Mouse (Mus musculus) liver, adult 2 months (tissue): ENCODE measurements around the gene Ppm1l. TPM values are rescaled to one million over a fixed set of nuclear protein-coding genes. Genes with fewer than 3 reads are reported as not detected.
A peak's percentile ranks its signal among the peaks of the same experiment; 100 is the strongest.

Experiments
- DNase-seq: peaks from one replicate; pipeline ENCODE4 v3.0.0-alpha.2; 2011; ENCODE audit warnings: low read depth, low spot score; ENCODE audit errors: extremely low read depth
- H3K27ac ChIP-seq: fragments of 200-500 bp; replicated peaks from 2 replicates; pipeline ENCODE4 v1.5.1; 2012; ENCODE audit warnings: low read depth, mild to moderate bottlenecking, control low read depth, inconsistent platforms, low read length; ENCODE audit not compliant: insufficient read depth
- H3K27me3 ChIP-seq: fragments of 200-500 bp; 2 replicates; pipeline ENCODE4 v1.6.1; 2012; ENCODE audit warnings: mild to moderate bottlenecking, moderate library complexity, low read length, inconsistent platforms; ENCODE audit not compliant: control insufficient read depth, insufficient read depth
- H3K36me3 ChIP-seq: fragments of 200-500 bp; 2 replicates; pipeline ENCODE4 v1.6.1; 2012; ENCODE audit warnings: low read length, inconsistent platforms; ENCODE audit not compliant: control insufficient read depth, insufficient read depth
- H3K4me1 ChIP-seq: fragments of 200-500 bp; 2 replicates; pipeline ENCODE4 v1.6.1; 2011; ENCODE audit warnings: low read length; ENCODE audit not compliant: control insufficient read depth, insufficient read depth
- H3K4me3 ChIP-seq: fragments of 200-500 bp; 2 replicates; pipeline ENCODE4 v1.5.1; 2011; ENCODE audit warnings: low read depth, mild to moderate bottlenecking, control low read depth, low read length, moderate library complexity; ENCODE audit not compliant: insufficient read depth
- H3K79me2 ChIP-seq: fragments of 200-500 bp; 2 replicates; pipeline ENCODE4 v1.6.1; 2012; ENCODE audit warnings: inconsistent platforms, mild to moderate bottlenecking, low read length, moderate library complexity; ENCODE audit not compliant: control insufficient read depth, insufficient read depth
- H3K9ac ChIP-seq: fragments of 200-500 bp; 2 replicates; pipeline ENCODE4 v1.6.1; 2012; ENCODE audit warnings: low read depth, mild to moderate bottlenecking, control low read depth, inconsistent platforms, low read length
- CTCF ChIP-seq: fragments of 200-500 bp; IDR thresholded peaks from 2 replicates; pipeline ENCODE4 v1.5.1; 2011; ENCODE audit warnings: low read depth, low read length, control low read depth
- POLR2A ChIP-seq: fragments of 200-500 bp; IDR thresholded peaks from 2 replicates; pipeline ENCODE4 v1.6.1; 2011; ENCODE audit warnings: low read length, control low read depth; ENCODE audit not compliant: insufficient read depth; ENCODE audit errors: extremely low read depth
- WGBS: fragments of 180-500 bp; shearing (Covaris S2); methylation state at CpG from one replicate; pipeline ENCODE4 v1.1.7; 2018; 5-methylcytosine and 5-hydroxymethylcytosine counted together
- polyA plus RNA-seq: library from polyadenylated mRNA; depleted of rRNA; stranded (reverse); fragments of >200 nt; gene quantifications from 2 replicates; pipeline ENCODE4 v1.2.3, GENCODE M21; 2012
- total RNA-seq: library from RNA; depleted of rRNA; stranded (reverse); fragments of >200 nt; gene quantifications from 2 replicates; pipeline ENCODE4 v1.2.3, GENCODE M21; 2014

The Ppm1l gene
- total and polyA plus RNA-seq, 2 experiments: 1.9 to 3.3 TPM

DNA sequence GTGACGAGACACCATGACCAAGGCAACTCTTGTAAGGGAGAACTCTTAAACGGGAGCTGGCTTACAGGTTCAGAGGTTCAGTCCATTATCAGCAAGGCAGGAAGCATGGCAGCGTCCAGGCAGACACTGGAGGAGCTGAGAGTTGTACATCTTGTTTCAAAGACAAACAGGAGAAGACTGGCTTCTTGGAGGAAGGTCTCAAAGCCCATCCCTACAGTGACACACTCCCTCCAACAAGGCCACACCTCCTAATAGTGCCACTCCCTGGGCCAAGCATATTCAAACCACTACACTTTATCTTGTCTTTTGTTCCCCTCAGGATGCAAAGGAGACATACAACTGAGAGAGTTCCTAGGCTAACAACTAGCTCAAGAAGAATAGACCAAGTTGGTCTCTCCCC is 279.5 kb downstream of the Ppm1l start:
- WGBS: 83% methylated on average over 3 of the region's 3 CpGs
- H3K79me2 ChIP-seq: no peaks in the 10 kb centered on the region
- H3K4me1 ChIP-seq: no peaks in the 10 kb centered on the region
- H3K4me3 ChIP-seq: no peak overlapping the region
- no peak overlapping the region for H3K9ac ChIP-seq
- no peak for TF ChIP-seq POLR2A
- TF ChIP-seq CTCF: no peak
- H3K27ac ChIP-seq: no peak overlapping the region
- no peak for DNase-seq
- no peaks in the 10 kb centered on the region for H3K36me3 ChIP-seq
- peaks cover 3% of the 10 kb centered on the region; the same call in 1 of the 2 replicates for H3K27me3 ChIP-seq

DNA sequence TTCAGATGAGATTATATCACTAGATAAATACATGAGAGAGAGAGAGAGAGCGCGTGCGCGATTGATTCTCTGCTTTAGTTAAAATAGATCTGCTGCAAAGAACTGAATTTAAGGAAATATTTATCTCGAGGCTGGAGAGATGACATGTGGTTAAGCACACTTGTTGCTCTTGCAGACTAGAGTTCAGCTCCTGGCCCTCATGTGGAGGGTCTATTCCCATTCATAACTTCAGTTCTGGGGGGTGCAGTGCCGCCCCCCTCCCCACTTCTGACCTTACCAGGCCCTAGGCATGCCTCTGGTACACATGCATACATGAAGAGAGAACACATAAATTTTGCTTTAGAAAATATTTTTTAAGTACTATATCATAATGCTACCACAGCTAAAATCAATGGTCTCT is 280.6 kb downstream of the Ppm1l start:
- Histone ChIP-seq H3K79me2 (no peaks in the 10 kb centered on the region), H3K9ac (no peak overlapping the region), H3K4me3 (no peak overlapping the region), H3K4me1 (no peaks in the 10 kb centered on the region), H3K36me3 (no peaks in the 10 kb centered on the region), H3K27me3 (peaks cover 3% of the 10 kb centered on the region; the same call in 1 of the 2 replicates), H3K27ac (no peak overlapping the region)
- TF ChIP-seq POLR2A (no peak), CTCF (no peak)
- WGBS: 94% methylated on average over 6 of the region's 6 CpGs
- no peak for DNase-seq

DNA sequence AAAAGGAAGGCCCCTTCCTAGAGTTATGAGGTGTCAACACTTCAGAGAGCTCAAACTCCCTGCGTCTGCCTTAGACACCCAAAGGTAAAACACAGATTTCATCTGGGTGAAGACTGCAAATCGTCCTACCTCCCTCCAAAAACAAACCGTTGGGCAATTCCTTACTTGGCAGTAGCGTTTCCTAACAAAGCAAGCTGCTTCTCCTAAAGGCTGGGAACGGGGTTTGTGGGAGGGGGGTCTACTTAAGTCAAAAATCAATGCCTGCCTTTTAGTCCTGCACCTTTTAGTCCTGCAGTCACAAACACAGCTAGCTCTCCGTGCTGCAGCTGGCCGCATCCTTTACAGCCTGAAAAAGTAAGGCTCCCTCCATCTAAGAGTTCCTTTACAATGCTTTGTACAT is 281.2 kb downstream of the Ppm1l start:
- H3K9ac ChIP-seq: no peak overlapping the region
- DNase-seq: no peak
- no peaks in the 10 kb centered on the region for H3K79me2 ChIP-seq
- H3K4me3 ChIP-seq: no peak overlapping the region
- no peak for TF ChIP-seq POLR2A
- TF ChIP-seq CTCF: no peak
- no peak overlapping the region for H3K27ac ChIP-seq
- peaks cover 3% of the 10 kb centered on the region; the same call in 1 of the 2 replicates for H3K27me3 ChIP-seq
- WGBS: 38% methylated on average over 7 of the region's 7 CpGs
- no peaks in the 10 kb centered on the region for H3K36me3 ChIP-seq
- H3K4me1 ChIP-seq: no peaks in the 10 kb centered on the region

DNA sequence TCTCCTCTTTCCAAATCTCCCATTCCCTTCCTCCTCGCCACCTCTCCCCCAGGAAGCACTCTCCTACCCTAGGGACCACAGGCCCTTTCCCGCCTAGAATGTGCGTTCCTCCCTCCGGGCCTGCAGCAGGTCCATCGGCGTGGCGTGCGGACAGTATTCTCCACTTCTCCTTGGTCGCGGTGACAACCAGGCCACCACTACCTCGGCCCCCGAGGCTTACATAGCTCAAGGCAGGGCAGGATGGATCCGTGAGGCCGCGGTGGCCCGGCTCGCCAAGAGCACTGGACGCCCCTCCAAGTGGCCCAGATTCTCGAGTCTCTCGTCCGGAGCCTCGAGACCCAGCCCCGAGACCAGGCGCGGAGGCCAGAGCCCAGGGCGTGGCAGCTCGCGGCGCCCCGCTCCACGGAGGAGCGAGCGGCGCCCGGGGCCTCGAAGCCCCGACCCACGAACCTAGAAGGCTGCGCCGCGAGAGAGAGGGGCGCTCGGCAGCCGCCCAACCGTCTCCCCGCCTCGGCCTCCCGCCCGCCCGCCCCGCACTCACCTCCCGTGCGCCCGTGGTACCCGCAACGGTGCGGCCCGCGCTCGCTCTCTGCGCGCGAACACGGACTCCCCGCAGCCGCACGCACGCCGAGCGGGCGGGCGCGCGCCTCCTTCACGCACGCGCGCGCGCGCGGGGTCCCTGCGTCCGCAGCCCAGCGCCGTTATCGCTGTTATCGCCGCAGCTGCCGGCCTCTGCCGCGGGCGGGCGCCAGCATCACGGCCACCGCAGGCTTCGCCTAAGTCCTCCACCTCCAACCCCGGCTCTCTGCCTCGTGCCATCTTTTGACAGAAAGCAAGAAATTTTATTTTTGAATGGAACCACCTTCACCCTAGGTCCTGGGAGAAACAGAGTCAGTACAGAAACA is 281.9 kb downstream of the Ppm1l start, which contains the start of gene B3galnt1:
B3galnt1 (minus strand) TSS at position 700 of the 905 bp plus-strand sequence.
- 3% methylated on average over 84 of the region's 99 CpGs for WGBS
- Histone ChIP-seq H3K79me2 (no peaks in the 10 kb centered on the region), H3K27me3 (peaks cover 3% of the 10 kb centered on the region; the same call in 1 of the 2 replicates), H3K4me1 (no peaks in the 10 kb centered on the region), H3K27ac (no peak within 1 kb of the TSS), H3K36me3 (no peaks in the 10 kb centered on the region), H3K9ac (peak within 1 kb of the TSS; percentile 47), H3K4me3 (peak within 1 kb of the TSS; percentile 59)
- no peak for DNase-seq
- TF ChIP-seq POLR2A (no peak), CTCF (peak; percentile 43)

DNA sequence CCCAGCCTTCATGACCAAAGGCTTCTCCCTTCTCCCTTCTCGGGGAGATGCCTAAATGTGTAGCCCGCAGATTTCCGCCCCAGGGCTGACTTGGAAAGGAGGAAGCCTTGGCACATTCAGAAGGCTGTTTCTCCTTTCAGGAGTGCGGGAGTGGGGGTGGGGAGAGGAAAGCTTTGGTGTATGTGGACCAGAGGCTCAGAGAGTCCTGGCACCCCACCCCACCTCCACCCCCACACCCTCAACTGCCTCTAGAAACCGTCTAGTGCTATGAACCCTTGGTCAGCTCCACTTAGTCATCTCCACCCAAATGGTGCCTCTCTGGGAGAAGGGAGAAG is 282.5 kb downstream of the Ppm1l start:
- no peaks in the 10 kb centered on the region for H3K79me2 ChIP-seq
- H3K9ac ChIP-seq: no peak overlapping the region
- H3K27me3 ChIP-seq: peaks cover 3% of the 10 kb centered on the region; the same call in 1 of the 2 replicates
- H3K4me3 ChIP-seq: 0 out of 2 replicates have a peak overlapping the region, but pooled peaks have one; percentile 59
- no peaks in the 10 kb centered on the region for H3K36me3 ChIP-seq
- H3K27ac ChIP-seq: no peak overlapping the region
- WGBS: 36% methylated on average over 5 of the region's 5 CpGs
- DNase-seq: no peak
- TF ChIP-seq CTCF (no peak), POLR2A (no peak)
- H3K4me1 ChIP-seq: no peaks in the 10 kb centered on the region

DNA sequence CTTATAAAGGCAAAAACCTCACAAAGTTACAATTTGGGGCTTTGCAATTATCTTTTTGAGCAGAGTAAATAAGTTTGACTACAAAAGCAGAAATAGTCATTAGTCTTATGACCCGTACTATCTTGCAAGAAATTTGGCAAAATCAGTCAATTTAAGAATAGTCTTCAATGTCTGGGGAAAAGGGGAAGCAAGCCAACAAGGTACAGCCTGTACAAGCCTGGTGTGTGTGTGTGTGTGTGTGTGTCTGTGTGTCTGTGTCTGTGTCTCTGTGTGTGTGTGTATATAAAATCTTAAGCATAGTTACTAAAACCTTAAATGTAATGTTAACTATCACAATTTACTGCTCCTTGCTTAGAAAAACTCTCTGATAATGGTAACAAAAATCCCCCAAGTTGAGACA is 290.3 kb downstream of the Ppm1l start:
- Histone ChIP-seq H3K36me3 (no peaks in the 10 kb centered on the region), H3K27ac (no peak overlapping the region), H3K4me3 (no peak overlapping the region), H3K9ac (no peak overlapping the region), H3K27me3 (0 out of 2 replicates have a peak, but pooled peaks cover 2% of the 10 kb centered on the region), H3K79me2 (no peaks in the 10 kb centered on the region), H3K4me1 (no peaks in the 10 kb centered on the region)
- DNase-seq: peak; percentile 17
- whole genome bisulfite sequencing: 75% methylated on average over 1 of the region's 1 CpGs
- TF ChIP-seq CTCF: no peak
- TF ChIP-seq POLR2A: no peak
